Mouse (Mus musculus) lung, postnatal 0 days (tissue): ENCODE results near the gene Rilp. TPM values are rescaled to one million over a fixed set of nuclear protein-coding genes. Genes with fewer than 3 reads are reported as not detected.

Experiments used
- ATAC-seq: fragments of 200-750 bp; cut with Nextera tagmentation; 2 replicates; pipeline ENCODE4 v1.8.0; 2017; ENCODE audit warnings: moderate library complexity
- DNase-seq: peaks from one replicate; pipeline ENCODE4 v3.0.0-alpha.2; 2016; ENCODE audit warnings: low spot score
- H3K27ac ChIP-seq: fragments of 300-500 bp; sonication (generic); 2 replicates; pipeline ENCODE4 v1.5.1; 2014; ENCODE audit warnings: antibody characterized with exemption, mild to moderate bottlenecking, low read length, mixed read lengths
- H3K27me3 ChIP-seq: fragments of 300-500 bp; sonication (generic); replicated peaks from 2 replicates; pipeline ENCODE4 v1.6.1; 2014; ENCODE audit warnings: low read length, mixed read lengths; ENCODE audit not compliant: insufficient read depth
- H3K36me3 ChIP-seq: fragments of 300-500 bp; sonication (generic); 2 replicates; pipeline ENCODE4 v1.6.1; 2014; ENCODE audit warnings: low read length, mixed read lengths; ENCODE audit not compliant: insufficient read depth
- H3K4me1 ChIP-seq: fragments of 300-500 bp; sonication (generic); 2 replicates; pipeline ENCODE4 v1.6.1; 2014; ENCODE audit warnings: antibody characterized with exemption, low read depth, low read length, mixed read lengths; ENCODE audit not compliant: insufficient read depth
- H3K4me2 ChIP-seq: fragments of 300-500 bp; sonication (generic); replicated peaks from 2 replicates; pipeline ENCODE4 v1.6.1; 2014; ENCODE audit warnings: low read depth, mild to moderate bottlenecking, low read length, moderate library complexity, mixed read lengths
- H3K4me3 ChIP-seq: fragments of 300-500 bp; sonication (generic); 2 replicates; pipeline ENCODE4 v1.5.1; 2014; ENCODE audit warnings: low read depth, low read length
- H3K9ac ChIP-seq: fragments of 300-500 bp; sonication (generic); replicated peaks from 2 replicates; pipeline ENCODE4 v1.6.1; 2014; ENCODE audit warnings: low read depth, mild to moderate bottlenecking
- H3K9me3 ChIP-seq: fragments of 300-500 bp; sonication (generic); 2 replicates; pipeline ENCODE4 v1.6.1; 2016; ENCODE audit warnings: low read length, mixed read lengths
- CTCF ChIP-seq: IDR thresholded peaks from 2 replicates; pipeline ENCODE4 v1.5.1; 2016; ENCODE audit warnings: antibody characterized with exemption, mild to moderate bottlenecking
- EP300 ChIP-seq: IDR thresholded peaks from 2 replicates; pipeline ENCODE4 v1.6.1; 2016; ENCODE audit warnings: antibody characterized with exemption, mild to moderate bottlenecking, control low read depth
- WGBS: fragments of 180-500 bp; shearing (Covaris S2); extraction: QIAGEN DNeasy Blood & Tissue Kit; methylation state at CpG from one replicate; pipeline ENCODE4 v1.1.7; 2014; 5-methylcytosine and 5-hydroxymethylcytosine counted together
- polyA plus RNA-seq: library from polyadenylated mRNA; unstranded; fragments of >200 nt; fragmentation: Nextera tagmentation; extraction: Ambion mirVana; gene quantifications from 2 replicates; pipeline ENCODE4 v1.2.1, GENCODE M21; 2015

The Rilp gene
- polyA plus RNA-seq, 1 experiment from 2014 or later: 15.7 TPM

GRCm38 (mm10) chr11:75468410-75468809, 41.5 kb upstream of the Rilp start:
- DNase-seq (no peak), ATAC-seq (no peak)
- H3K4me2 ChIP-seq: peak overlapping the region; percentile 68
- H3K27ac ChIP-seq: no peak overlapping the region
- H3K4me3 ChIP-seq: peak overlapping the region; percentile 40
- 63% methylated on average over 7 of the region's 7 CpGs for WGBS
- peak overlapping the region; percentile 43 for H3K9ac ChIP-seq
- no peaks in the 10 kb centered on the region for H3K27me3 ChIP-seq
- no peaks in the 10 kb centered on the region for H3K9me3 ChIP-seq
- H3K36me3 ChIP-seq: peaks cover 13% of the 10 kb centered on the region
- TF ChIP-seq CTCF (no peak), EP300 (no peak)
- H3K4me1 ChIP-seq: no peaks in the 10 kb centered on the region

GRCm38 (mm10) chr11:75469261-75469660, 40.6 kb upstream of the Rilp start:
- no peak overlapping the region for H3K4me3 ChIP-seq
- H3K36me3 ChIP-seq: peaks cover 13% of the 10 kb centered on the region
- ATAC-seq (no peak), DNase-seq (no peak)
- no peak overlapping the region for H3K4me2 ChIP-seq
- WGBS: 95% methylated on average over 4 of the region's 4 CpGs
- H3K9me3 ChIP-seq: no peaks in the 10 kb centered on the region
- H3K27me3 ChIP-seq: no peaks in the 10 kb centered on the region
- no peaks in the 10 kb centered on the region for H3K4me1 ChIP-seq
- TF ChIP-seq CTCF (no peak), EP300 (no peak)
- no peak overlapping the region for H3K27ac ChIP-seq
- no peak overlapping the region for H3K9ac ChIP-seq

GRCm38 (mm10) chr11:75470675-75471074, 39.2 kb upstream of the Rilp start:
- ATAC-seq: no peak

GRCm38 (mm10) chr11:75472469-75473081, 37.3 kb upstream of the Rilp start:
- TF ChIP-seq CTCF: no peak
- no peak for TF ChIP-seq EP300
- no peak overlapping the region for H3K4me3 ChIP-seq
- H3K4me1 ChIP-seq: no peaks in the 10 kb centered on the region
- no peaks in the 10 kb centered on the region for H3K27me3 ChIP-seq
- WGBS: 59% methylated on average over 11 of the region's 11 CpGs
- no peak overlapping the region for H3K9ac ChIP-seq
- H3K9me3 ChIP-seq: no peaks in the 10 kb centered on the region
- H3K36me3 ChIP-seq: no peaks in the 10 kb centered on the region
- H3K27ac ChIP-seq: no peak overlapping the region
- ATAC-seq (no peak), DNase-seq (no peak)
- no peak overlapping the region for H3K4me2 ChIP-seq

More at GRCm38 (mm10) chr11:75470675-75471074, 39.2 kb upstream of the Rilp start:
- H3K4me2 ChIP-seq: no peak overlapping the region
- no peaks in the 10 kb centered on the region for H3K27me3 ChIP-seq
- no peak overlapping the region for H3K9ac ChIP-seq
- H3K4me1 ChIP-seq: no peaks in the 10 kb centered on the region
- no peak for DNase-seq
- H3K4me3 ChIP-seq: no peak overlapping the region
- no peak overlapping the region for H3K27ac ChIP-seq
- TF ChIP-seq EP300: no peak
- TF ChIP-seq CTCF: no peak
- peaks cover 2% of the 10 kb centered on the region for H3K36me3 ChIP-seq
- WGBS: 71% methylated on average over 3 of the region's 3 CpGs
- no peaks in the 10 kb centered on the region for H3K9me3 ChIP-seq

- DNase-seq: no peak
- 64% methylated on average over 7 of the region's 7 CpGs for WGBS
These were observed 36.5 kb upstream of the Rilp start for GRCm38 (mm10) chr11:75473376-75473775.

GRCm38 (mm10) chr11:75486192-75486591, 23.7 kb upstream of the Rilp start:
- peak; percentile 6; the same call in 1 of the 2 replicates for ATAC-seq
- no peaks in the 10 kb centered on the region for H3K9me3 ChIP-seq
- TF ChIP-seq EP300: no peak
- H3K4me1 ChIP-seq: peaks cover 7% of the 10 kb centered on the region
- no peaks in the 10 kb centered on the region for H3K27me3 ChIP-seq
- WGBS: 30% methylated on average over 3 of the region's 3 CpGs
- no peak overlapping the region for H3K4me3 ChIP-seq
- H3K36me3 ChIP-seq: peaks cover 14% of the 10 kb centered on the region
- H3K4me2 ChIP-seq: 0 out of 2 replicates have a peak overlapping the region, but pooled peaks have one; percentile 25
- DNase-seq: no peak
- H3K9ac ChIP-seq: no peak overlapping the region
- H3K27ac ChIP-seq: no peak overlapping the region

More at GRCm38 (mm10) chr11:75473376-75473775, 36.5 kb upstream of the Rilp start:
- Histone ChIP-seq H3K9ac (no peak overlapping the region), H3K4me2 (no peak overlapping the region), H3K4me3 (no peak overlapping the region), H3K9me3 (no peaks in the 10 kb centered on the region), H3K27ac (no peak overlapping the region), H3K36me3 (no peaks in the 10 kb centered on the region), H3K4me1 (no peaks in the 10 kb centered on the region), H3K27me3 (no peaks in the 10 kb centered on the region)
- no peak for TF ChIP-seq CTCF
- TF ChIP-seq EP300: no peak
- ATAC-seq: no peak
